Mouse (Mus musculus) brain, embryonic 14.5 days (tissue): ENCODE results near the gene Zcchc2. TPM values are rescaled to one million over a fixed set of nuclear protein-coding genes. Genes with fewer than 3 reads are reported as not detected.
A peak's percentile ranks its signal among the peaks of the same experiment; 100 is the strongest.

Experiments
- DNase-seq: peaks from one replicate; pipeline ENCODE4 v3.0.0-alpha.2; 2011; ENCODE audit warnings: low read depth
- CTCF ChIP-seq: fragments of 200-500 bp; IDR thresholded peaks from 2 replicates; pipeline ENCODE4 v1.5.1; 2012; ENCODE audit warnings: inconsistent platforms, mild to moderate bottlenecking, moderate library complexity, borderline replicate concordance; ENCODE audit not compliant: insufficient read depth, insufficient read length; ENCODE audit errors: extremely low read depth
- POLR2A ChIP-seq: fragments of 200-500 bp; IDR thresholded peaks from 2 replicates; pipeline ENCODE4 v1.6.1; 2012; ENCODE audit warnings: mild to moderate bottlenecking, inconsistent platforms, borderline replicate concordance; ENCODE audit not compliant: poor library complexity, insufficient read depth, insufficient read length, severe bottlenecking; ENCODE audit errors: extremely low read depth
- polyA plus RNA-seq: library from polyadenylated mRNA; depleted of rRNA; stranded (reverse); fragments of >200 nt; gene quantifications from 2 replicates; pipeline ENCODE4 v1.2.3, GENCODE M21; 2012

The Zcchc2 gene
- polyA plus RNA-seq, 1 experiment, result 15.6 TPM

DNA sequence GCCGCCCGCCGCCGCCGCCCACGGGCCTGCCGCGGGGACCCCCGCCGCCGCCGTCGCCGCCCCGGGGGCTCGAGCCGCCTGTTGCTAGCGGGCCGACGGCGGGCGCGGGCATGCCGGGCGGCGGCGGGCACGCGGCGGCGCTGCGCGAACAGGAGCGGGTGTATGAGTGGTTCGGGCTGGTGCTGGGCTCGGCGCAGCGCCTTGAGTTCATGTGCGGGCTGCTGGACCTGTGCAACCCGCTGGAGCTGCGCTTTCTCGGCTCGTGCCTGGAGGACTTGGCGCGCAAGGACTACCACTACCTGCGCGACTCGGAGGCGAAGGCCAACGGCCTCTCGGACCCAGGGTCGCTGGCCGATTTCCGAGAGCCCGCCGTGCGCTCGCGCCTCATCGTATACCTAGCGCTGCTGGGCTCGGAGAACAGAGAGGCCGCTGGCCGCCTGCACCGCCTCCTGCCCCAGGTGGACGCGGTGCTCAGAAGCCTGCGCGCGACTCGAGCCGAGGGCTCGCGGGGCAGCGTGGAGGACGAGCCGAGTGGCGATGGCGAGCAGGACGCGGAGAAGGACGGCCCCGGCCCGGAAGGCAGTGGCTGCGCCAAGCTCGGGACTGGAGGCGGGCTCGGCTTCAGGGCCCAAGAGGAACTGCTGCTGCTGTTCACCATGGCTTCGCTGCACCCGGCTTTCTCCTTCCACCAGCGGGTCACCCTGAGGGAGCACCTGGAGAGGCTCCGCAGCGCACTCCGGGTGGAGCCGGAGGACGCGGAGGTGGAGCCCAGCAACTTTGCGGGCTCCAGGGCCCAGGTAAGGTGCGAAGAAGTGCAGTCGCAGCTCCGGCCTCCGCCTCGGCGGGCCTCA, 930 bp downstream of the Zcchc2 start:
- DNase-seq, result peak; percentile 76
- TF ChIP-seq CTCF (no peak), POLR2A (no peak)

DNA sequence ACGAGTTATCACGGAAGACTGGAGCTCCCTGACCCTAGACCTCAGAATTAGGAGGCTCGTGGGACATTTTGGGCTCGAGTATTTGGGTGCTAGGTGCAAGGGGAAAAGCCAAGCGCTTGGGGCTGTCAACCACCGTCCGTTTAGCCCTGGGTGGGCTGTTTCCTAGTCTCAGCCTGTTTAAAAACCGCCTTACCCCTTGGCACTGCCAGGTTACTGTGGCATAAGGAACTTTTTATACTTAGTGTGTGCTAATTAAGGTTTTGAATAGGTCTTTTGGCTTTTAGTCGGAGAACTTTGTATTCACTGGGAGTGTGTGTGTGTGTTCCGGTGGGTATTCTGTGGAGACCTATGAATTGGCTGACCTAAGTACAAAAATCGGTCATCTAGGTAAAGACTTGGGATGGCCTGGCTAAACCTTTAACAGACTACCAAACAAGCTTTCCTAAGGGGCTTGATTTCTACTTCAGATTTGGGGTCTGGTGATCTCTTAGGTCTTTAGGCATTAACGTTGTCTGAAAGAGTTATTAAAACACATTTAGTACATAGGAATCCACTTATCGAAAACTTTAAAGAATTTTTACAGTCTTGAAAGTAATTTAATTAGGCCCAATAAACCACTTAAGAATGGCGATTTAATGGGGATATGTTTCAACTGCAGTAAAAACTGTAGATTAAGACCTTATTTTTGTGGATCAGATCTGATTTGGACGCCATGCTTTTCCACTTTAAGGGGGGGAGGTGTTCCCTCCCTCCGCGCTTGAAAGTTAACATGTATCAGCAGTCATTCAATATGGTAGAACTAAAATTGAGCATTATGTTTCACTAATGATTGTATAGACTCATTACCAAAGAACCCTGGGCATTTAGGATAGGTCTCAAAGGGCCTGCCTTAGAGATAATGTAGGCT, 2.0 kb downstream of the Zcchc2 start:
- TF ChIP-seq CTCF (no peak), POLR2A (no peak)
- DNase-seq, result peak; percentile 17

DNA sequence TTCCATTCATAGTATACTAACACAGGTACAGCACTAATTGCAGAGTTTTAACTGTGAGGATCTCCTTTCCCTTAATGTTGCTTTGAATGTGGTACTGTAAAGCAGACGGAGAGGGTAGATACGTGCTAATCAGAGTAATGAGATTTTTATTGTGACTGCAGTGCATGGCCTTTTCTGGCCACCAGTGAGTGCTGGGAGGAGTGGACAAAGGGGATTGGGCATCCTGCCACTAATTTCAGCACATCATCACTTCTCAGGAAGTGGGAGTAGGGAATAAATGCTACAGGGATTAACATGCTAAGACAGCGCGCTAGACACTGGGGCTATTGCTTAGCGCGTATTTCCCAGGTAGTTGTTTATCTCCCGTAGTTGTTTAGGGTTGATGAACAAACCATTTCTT, 3.0 kb downstream of the Zcchc2 start:
- DNase-seq, result peak; percentile 62
- TF ChIP-seq POLR2A (no peak), CTCF (no peak)

DNA sequence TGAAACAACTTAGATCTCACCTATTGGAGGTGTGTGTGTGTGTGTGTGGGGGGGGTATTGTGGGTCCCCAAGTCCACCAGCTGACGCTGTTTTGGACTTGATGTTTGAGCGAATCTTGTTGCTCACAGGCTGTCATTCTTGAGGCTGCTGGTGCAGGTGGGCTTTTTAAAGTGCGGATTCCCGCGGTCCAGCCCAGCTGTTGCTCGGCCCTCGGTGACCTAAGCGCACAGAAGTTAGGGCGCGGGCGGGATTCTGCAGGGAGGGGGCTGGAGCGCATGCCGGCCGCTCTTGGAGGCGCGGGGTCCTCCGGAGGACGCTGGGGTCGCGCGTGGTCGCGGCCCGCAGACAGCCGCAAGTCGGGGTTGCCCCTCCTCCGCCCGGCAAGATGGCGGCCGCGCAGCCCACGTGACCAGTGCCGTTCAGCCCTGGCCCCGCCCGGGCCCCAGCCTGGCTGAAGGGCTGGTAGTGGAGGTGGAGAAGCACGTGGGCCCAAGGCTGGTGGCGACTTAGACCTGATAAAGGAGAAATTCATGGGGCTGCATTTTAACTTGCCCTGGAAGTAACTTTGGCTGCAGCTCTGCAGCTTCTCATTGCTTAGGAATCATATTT, 3.5 kb downstream of the Zcchc2 start:
- TF ChIP-seq POLR2A (peak; percentile 90), CTCF (no peak)
- peak; percentile 93 for DNase-seq

DNA sequence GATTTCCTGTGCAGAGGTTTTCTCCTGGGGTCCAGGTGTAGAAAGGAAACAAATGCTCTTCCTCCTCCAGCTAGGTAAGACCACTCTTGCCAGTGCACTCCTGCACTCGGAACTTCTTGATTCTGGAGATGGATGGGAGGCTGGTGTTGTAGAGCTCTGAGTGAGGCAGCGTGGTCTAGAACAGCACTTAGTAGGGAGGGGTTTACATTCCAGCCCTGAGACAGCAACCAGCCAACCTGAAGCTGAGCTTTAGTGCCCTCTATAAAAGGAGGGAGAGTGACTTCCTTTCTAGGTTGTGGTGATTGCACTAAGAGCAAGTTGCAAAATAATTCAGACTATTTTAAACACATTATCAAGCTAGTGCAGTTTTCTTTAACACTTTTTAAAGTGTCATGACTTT, 5.8 kb downstream of the Zcchc2 start:
- no peak for DNase-seq
- TF ChIP-seq CTCF, result no peak
- no peak for TF ChIP-seq POLR2A

DNA sequence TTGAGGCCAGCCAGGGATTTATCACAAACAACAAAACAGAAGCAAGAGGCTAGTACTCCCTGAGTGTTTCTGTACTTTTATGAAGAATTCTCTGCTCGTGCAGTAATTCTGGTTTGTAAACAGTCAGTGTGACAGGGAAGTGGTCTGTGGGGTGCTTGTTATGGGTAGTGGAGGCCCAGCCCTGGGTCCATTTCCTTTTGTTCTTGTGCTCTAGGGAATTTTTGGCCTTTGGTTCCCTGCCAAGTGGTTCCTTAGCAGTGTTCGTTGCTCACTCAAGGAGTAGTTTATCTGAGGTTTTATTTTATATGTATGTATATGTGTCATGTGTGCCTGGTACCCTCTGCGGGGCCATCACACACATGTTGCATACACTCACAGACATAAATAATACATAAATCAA, 7.1 kb downstream of the Zcchc2 start:
- DNase-seq, result peak; percentile 26
- TF ChIP-seq CTCF (no peak), POLR2A (no peak)

DNA sequence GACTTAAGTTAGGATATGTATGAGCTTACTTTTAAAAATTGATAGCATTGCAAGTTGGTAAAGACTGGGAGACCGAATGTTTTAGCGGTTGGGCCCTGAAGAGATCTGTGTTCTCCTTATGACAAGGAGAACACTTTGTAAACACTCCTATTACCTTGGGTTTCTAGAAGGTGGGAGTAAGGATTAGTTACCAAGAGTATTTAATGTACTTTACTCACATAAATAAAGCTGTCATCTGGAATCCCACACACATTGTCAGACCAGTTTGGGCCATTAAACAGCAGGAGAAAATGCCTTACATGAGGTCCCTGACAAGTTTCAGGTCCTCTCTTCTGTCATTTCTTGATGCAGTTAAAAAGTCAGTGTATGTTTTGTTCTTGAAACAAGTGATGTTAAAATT, 9.6 kb downstream of the Zcchc2 start:
- DNase-seq, result no peak
- TF ChIP-seq POLR2A (no peak), CTCF (no peak)

DNA sequence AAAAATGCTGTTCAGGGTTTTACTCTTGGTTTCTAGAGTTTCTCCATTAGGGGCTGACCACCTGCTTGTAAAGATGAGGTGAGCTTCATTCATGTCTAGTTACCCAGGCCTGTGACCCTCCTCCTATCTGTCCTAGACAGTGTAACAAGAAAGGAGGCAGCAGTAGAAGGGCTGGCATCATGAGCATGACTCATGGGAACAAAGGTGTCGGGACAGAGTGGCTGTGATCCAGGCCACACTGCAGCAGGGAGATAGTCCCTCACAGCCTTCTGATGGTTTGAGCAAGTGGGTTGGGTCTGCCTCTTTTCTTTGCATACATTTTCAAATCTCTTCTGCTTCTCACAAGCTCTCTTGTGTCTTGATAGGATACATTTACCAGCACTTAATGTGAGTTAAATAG, 17.4 kb downstream of the Zcchc2 start:
- TF ChIP-seq POLR2A, result no peak
- DNase-seq, result no peak

DNA sequence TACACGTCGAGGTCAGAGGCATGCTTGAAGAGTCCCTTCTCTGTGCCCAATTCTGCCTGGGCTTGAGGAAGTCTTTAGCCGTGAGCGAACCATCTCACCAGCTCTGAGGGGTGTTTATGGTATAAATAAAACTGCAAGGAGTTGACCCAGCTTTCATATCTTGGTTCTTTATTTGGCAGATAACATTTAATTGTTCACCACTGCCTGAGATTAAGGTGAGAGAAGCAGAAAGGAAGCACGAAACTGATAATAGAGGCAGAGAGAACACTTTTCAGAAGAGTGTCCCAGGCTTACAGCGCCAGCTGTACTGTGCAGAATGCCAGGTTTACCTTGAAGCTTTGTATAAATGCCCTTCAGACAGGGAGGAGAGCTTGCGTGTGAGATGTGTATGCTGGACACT, 20.9 kb downstream of the Zcchc2 start:
- DNase-seq, result no peak
- no peak for TF ChIP-seq POLR2A
- TF ChIP-seq CTCF, result no peak

DNA sequence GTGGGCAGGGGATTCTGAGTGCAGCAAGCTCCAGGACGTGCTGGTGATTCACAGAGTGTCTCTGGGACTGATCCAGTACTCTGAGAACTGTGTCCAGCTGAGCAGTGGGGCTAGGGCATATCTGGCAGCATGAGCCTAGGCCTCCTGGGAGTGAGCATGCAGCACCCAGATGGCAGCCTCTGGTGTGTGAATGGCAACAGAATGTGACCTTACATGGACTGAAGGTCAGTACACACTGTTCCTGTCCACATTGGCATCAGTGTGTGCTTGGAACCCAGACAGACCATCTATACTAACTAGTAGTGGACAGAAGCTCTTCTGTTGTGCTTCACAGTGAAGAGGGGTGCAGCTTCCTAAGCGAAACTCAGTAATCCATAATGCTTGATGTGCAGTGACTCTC, 23.6 kb downstream of the Zcchc2 start:
- TF ChIP-seq CTCF, result no peak
- no peak for TF ChIP-seq POLR2A
- no peak for DNase-seq

DNA sequence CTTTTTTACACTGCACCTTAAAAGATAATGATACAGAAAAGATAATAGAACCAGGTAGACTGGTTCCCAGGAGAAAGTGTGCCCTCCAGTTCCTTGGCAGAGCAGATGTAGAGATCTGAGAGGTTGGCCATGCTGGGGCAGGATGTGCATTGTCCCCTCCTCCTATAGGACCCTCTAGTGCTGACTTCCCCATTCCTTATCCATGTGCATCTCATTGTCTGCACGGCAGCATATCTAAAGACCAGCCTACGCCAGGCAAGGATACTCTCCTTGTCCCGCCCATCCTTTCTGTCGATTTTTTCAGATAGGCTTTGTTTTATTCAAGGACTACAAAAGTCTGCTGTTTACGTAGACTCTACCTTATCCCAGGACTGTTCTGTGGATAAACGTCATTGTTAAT, 26.1 kb downstream of the Zcchc2 start:
- TF ChIP-seq POLR2A, result no peak
- TF ChIP-seq CTCF, result no peak
- DNase-seq, result no peak

DNA sequence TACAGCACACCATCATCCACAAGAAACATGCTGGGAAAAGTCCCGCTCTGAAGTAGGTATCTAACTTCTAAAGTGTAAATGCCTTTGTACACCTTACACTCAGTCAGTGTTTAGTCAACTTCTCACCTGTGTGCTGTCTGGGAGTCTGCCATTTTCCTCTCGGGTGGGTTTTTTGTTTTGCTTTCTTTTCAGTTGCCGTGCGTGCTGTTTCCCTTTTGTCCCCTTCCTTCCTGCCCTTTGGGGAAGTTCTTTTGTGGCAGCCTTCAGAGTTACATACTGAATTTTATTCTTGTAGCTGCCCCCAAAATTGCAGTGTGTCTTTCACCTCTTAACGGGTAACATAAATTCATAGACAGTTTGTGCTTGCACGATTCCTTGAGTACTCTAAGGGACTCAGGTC, 29.6 kb downstream of the Zcchc2 start:
- no peak for DNase-seq

DNA sequence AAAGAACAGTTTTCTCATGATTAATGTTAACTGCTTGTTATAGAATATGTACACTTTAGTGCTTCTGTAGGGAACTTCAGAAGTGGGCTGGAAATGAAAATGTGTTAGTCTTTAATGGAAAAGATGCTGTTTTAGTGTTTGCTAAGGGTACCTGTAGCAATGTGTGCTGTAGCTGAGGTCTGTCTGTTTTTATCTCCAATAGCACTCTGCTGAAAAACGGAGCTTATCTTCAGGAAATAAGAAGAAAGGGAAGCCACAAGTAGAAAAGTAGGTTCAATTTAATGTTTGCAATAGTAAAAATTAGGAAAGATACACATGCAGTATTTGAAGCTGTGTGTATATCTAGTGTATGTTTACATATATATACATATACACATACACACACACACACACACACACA, 32.8 kb downstream of the Zcchc2 start:
- DNase-seq, result no peak
- TF ChIP-seq POLR2A (no peak), CTCF (no peak)

More for the DNA sequence above, 29.6 kb downstream of the Zcchc2 start:
- TF ChIP-seq CTCF (no peak), POLR2A (no peak)
